Mouse (Mus musculus): ENCODE results near the gene Upf3b. TPM values are rescaled to one million over a fixed set of nuclear protein-coding genes. Genes with fewer than 3 reads are reported as not detected.
"Not testable (repeated sequence)": the region's sequence is repeated elsewhere in the genome, so short reads cannot be mapped to it uniquely, and the experiment has no call there.

The Upf3b gene
- total RNA-seq, 2 experiments from 2014 or later, result 16.0 to 20.3 TPM

DNA sequence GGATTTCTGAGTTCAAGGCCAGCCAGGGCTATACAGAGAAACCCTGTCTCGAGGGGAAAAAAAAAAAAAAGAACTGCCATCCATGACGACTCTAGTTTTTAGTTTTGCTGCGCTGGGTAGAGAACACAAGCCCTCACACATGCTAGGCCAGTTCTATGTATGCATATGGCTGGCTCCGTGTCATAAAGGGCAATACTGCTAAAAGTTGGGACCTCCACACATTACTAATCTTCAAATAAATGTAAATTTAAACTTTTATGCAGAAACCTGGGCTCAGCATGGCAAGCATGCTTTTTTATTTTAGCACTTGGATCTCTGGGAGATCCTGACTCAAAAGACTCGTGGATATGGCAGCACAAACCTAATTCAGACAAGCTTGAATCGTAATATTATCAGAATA, 28.9 kb downstream of the Upf3b start:
- DNase-seq (ENCODE audit: extremely low spot score in 1 of 2, low spot score in 1 of 2), result no peak

DNA sequence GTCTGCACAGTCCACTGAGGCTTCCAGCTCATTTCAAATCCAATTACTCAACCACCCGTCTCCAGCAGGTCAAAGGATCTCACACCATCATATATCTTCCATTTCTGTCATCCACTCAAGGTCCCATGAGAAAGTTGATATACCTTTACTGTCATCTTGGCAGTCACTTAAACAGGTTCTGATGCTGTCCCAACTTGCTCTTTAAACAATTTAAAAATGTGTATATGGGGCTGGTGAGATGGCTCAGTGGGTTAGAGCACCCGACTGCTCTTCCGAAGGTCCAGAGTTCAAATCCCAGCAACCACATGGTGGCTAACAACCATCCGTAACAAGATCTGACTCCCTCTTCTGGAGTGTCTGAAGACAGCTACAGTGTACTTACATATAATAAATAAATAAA, 29.8 kb downstream of the Upf3b start:
- not testable (repeated sequence) for DNase-seq (ENCODE audit: extremely low spot score in 1 of 2, low spot score in 1 of 2)

DNA sequence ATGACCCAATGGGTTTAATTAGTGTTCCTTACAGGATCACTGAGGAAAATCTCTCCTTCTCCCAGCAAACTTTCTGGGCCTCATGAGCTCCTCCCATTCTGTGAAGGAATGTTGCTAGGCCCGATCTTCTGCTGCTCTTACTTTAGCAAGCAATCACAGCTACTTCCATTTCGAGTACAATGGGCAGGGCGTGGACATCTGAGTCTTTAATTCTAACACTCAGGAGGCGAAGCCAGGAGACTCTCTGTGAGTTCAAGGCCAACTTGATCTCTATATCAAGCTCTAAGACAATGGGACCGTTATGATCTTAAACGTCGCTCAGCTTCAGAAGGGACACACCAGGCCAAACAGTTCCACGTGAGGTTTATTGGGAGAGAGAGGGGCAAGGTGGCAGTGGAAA, 33.5 kb downstream of the Upf3b start:
- no peak for DNase-seq (ENCODE audit: extremely low spot score in 1 of 2, low spot score in 1 of 2)

- peak; percentile 43 to 83 for DNase-seq (ENCODE audit: extremely low spot score in 1 of 2, low spot score in 1 of 2)
Observed at GRCm38 (mm10) chrX:37074262-37074892, 35.7 kb downstream of the Upf3b start.

GRCm38 (mm10) chrX:37068766-37069165, 41.4 kb downstream of the Upf3b start:
- DNase-seq (ENCODE audit: extremely low spot score in 1 of 2, low spot score in 1 of 2), result no peak

- no peak for DNase-seq (ENCODE audit: extremely low spot score in 1 of 2, low spot score in 1 of 2)
Observed at GRCm38 (mm10) chrX:37067299-37067698, 42.8 kb downstream of the Upf3b start.

- no peak for DNase-seq (ENCODE audit: extremely low spot score in 1 of 2, low spot score in 1 of 2)
Observed at GRCm38 (mm10) chrX:37063902-37064301, 46.2 kb downstream of the Upf3b start.

GRCm38 (mm10) chrX:37048890-37049823, 61.0 kb downstream of the Upf3b start:
- DNase-seq (ENCODE audit: extremely low spot score in 1 of 2, low spot score in 1 of 2), result no peak

GRCm38 (mm10) chrX:37048066-37048889, 61.8 kb downstream of the Upf3b start, which contains the start of gene Sowahd:
Sowahd (plus strand) TSS chrX:37048845.
- DNase-seq (ENCODE audit: extremely low spot score in 1 of 2, low spot score in 1 of 2), result no peak

DNA sequence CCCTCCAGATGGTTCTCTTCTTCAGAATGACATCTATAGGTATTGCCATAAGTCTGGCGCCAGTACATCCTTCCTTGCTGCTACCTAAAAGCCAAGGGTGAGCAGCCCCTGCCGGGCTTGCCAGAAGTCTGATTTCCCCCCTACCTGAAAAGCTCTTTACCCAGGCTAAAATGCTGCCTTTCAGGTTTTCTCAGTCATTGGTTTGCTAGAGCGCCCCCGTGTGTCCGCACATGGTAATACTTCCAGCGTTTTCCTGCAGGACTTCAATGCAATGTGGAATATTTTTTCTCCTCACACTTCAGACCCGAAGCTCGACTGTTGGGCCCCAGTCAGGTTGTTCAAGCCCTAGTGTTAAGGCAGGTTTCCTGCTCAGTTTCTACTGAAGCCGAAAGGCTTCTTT, 67.4 kb downstream of the Upf3b start:
- peak; percentile 53 to 82 for DNase-seq (ENCODE audit: extremely low spot score in 1 of 2, low spot score in 1 of 2)

Other genes with a start within 250 kb of the Upf3b start
- 10 to 100 TPM; 55.8 to 61.8 TPM for gene Ube2a, start 236.4 kb downstream of the Upf3b start, total RNA-seq (2021)
- 10 to 100 TPM; 37.0 to 39.3 TPM for gene C330007P06Rik, start 236.2 kb downstream of the Upf3b start, total RNA-seq (2021)
- gene Nkrf, start 207.4 kb downstream of the Upf3b start, total RNA-seq (2021), result 10 to 100 TPM; 31.8 to 32.4 TPM
- 10 to 100 TPM; 50.0 to 52.9 TPM for gene Sept6, start 118.5 kb downstream of the Upf3b start, total RNA-seq (2021)
- not detected for gene Sowahd, start 61.5 kb downstream of the Upf3b start, total RNA-seq (2021)
- gene Rpl39, start 24.9 kb downstream of the Upf3b start, total RNA-seq (2021), result 100 to 1,000 TPM; 227 to 274 TPM
- 10 to 100 TPM; 12.1 to 17.4 TPM for gene Nkap, start 16.5 kb upstream of the Upf3b start, total RNA-seq (2021)
- not detected for gene Akap14, start 58.5 kb upstream of the Upf3b start, total RNA-seq (2021)
- 100 to 1,000 TPM; 225 to 256 TPM for gene Ndufa1, start 80.8 kb upstream of the Upf3b start, total RNA-seq (2021)
- 1 to 10 TPM; 7.3 TPM for gene Rnf113a1, start 80.9 kb upstream of the Upf3b start, total RNA-seq (2021)
- not detected for gene Gm9, start 100.7 kb upstream of the Upf3b start, total RNA-seq (2021)
- not detected for gene Rhox1, start 111.9 kb upstream of the Upf3b start, total RNA-seq (2021)
- not detected for gene Rhox2a, start 134.7 kb upstream of the Upf3b start, total RNA-seq (2021)
- not detected for gene Rhox3a, start 139.6 kb upstream of the Upf3b start, total RNA-seq (2021)
- not detected for gene Rhox4a, start 155.0 kb upstream of the Upf3b start, total RNA-seq (2021)